Mouse (Mus musculus) embryonic fibroblast, embryonic 13.5 days (primary cell): ENCODE results near the gene Eif2s1.
"Not testable (repeated sequence)": the region's sequence is repeated elsewhere in the genome, so short reads cannot be mapped to it uniquely, and the experiment has no call there.

Experiments
- CTCF ChIP-seq: IDR thresholded peaks from 2 replicates; pipeline ENCODE4 v1.5.1; 2011; ENCODE audit warnings: mild to moderate bottlenecking, control low read depth, low read length, moderate library complexity, borderline replicate concordance; ENCODE audit not compliant: insufficient read depth
- POLR2A ChIP-seq: IDR thresholded peaks from 2 replicates; pipeline ENCODE4 v1.6.1; 2011; ENCODE audit warnings: low read depth, mild to moderate bottlenecking, control low read depth, low read length, moderate library complexity

GRCm38 (mm10) chr12:78922977-78923376 lies 61.4 kb downstream of the Eif2s1 start:
- TF ChIP-seq CTCF, POLR2A: not testable (repeated sequence)
